Mouse (Mus musculus) cerebellum, adult 11-12 months (tissue): ENCODE measurements around the gene Camta1.

Experiments used
- DNase-seq: peaks from one replicate; pipeline ENCODE4 v3.0.0; 2022

Camta1 gene

DNA sequence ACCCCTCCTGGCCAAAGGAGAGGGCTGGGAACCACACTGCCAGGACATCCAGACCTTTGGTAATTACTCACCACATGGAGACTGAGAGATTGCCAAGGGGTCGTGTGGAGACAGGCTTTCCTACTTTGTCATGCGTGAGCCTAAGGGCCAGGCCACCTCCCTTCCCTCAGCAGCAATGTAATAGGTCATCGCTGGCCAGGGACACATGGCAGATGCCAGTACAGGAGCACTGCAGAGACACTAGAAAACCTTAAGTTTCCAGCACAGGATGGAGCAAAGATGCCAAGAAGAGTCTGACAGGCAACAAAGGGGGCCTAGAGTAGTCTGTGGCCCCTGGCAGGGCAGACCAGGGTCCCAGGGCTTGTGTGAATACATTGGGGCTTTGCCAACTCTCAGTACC is 283.7 kb downstream of the Camta1 start:
- DNase-seq: peak; percentile 78

GRCm38 (mm10) chr4:151576291-151577108 is 285.2 kb downstream of the Camta1 start:
- no peak for DNase-seq

- DNase-seq: peak; percentile 69
Measured at GRCm38 (mm10) chr4:151572716-151573115, 289.0 kb downstream of the Camta1 start.

DNA sequence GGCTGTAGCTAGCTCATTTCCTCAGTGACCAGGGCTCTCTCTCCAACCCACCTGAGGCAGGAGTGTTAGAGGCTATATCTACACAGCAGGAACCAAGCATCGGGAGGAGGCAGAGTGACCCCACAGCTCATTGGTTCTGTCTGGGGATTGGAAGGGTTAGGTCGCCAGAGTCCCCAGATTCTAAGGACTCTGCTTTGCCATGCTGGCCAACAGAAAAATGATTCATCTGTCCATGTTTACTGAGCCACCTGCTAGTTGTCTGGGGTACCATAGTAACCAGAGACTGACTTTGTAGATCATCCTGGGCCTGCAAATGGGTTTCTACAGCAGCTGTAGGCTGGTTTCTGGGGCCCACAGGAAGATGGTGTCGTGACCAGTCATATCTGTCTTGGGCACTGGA is 292.1 kb downstream of the Camta1 start:
- DNase-seq: peak; percentile 36

DNA sequence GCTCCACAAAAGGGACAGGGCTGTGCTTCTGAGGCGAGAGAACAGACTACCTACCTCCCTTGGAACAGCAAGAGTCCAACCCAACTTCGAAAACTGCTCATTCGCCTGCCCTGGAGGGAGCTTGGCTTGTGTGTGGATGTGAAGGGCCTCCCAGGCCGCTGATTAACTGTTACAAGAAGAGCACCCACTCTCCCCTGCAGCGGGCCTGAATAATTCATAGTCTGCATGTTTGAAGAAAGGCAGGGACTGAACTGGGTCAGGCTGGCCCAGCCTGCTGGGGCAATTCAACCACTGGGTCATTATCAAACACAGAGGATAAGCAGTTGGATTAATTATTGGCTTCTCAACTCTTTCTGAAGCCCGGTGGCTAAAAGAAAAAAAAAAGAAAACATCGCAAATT is 292.8 kb downstream of the Camta1 start:
- no peak for DNase-seq

- DNase-seq: no peak
Measured at GRCm38 (mm10) chr4:151567105-151567504, 294.6 kb downstream of the Camta1 start.

- no peak for DNase-seq
Measured at GRCm38 (mm10) chr4:151555505-151555904, 306.2 kb downstream of the Camta1 start.

GRCm38 (mm10) chr4:151549523-151549922 is 312.2 kb downstream of the Camta1 start:
- no peak for DNase-seq

GRCm38 (mm10) chr4:151545452-151545851 is 316.2 kb downstream of the Camta1 start:
- DNase-seq: no peak

GRCm38 (mm10) chr4:151544191-151544590 is 317.5 kb downstream of the Camta1 start:
- peak; percentile 45 for DNase-seq

- no peak for DNase-seq
Measured at GRCm38 (mm10) chr4:151540546-151540945, 321.1 kb downstream of the Camta1 start.

DNA sequence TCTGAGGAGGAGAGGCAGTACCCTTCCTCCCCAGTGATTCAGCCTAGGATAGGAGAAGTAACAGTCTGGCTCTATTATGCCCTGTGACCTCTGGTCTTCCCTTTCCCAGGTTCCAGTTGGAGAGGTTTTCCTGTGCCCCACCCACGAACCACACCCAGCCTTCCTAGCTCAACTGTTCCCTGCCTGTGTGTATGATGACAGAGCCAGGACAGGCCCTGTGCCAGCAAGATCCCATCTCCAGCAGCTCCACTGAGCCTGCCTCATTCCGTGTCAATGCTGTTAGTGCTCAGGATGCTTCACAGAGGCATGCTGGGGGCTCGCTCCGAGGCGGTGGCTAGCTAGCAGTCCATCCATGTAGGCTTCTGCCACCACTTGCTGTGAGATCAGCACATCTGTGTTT is 321.8 kb downstream of the Camta1 start:
- DNase-seq: peak; percentile 51

DNA sequence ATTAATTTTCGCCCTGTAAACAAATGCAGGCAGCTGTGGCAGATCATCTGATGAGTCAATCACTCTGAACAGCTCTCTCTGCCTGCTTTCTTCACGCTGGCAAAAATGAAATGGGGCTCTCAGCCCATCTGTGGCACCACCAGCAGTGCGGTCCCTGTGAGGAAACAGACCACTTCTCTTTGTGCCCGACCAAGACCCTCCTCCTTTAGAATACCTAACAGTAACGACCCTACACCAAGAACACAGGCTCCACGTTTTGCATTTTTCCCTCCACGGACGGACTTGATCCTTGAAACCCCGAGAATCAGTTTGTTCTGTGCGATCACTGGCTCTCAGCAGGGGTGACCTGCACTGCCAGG is 322.5 kb downstream of the Camta1 start:
- DNase-seq: no peak

DNA sequence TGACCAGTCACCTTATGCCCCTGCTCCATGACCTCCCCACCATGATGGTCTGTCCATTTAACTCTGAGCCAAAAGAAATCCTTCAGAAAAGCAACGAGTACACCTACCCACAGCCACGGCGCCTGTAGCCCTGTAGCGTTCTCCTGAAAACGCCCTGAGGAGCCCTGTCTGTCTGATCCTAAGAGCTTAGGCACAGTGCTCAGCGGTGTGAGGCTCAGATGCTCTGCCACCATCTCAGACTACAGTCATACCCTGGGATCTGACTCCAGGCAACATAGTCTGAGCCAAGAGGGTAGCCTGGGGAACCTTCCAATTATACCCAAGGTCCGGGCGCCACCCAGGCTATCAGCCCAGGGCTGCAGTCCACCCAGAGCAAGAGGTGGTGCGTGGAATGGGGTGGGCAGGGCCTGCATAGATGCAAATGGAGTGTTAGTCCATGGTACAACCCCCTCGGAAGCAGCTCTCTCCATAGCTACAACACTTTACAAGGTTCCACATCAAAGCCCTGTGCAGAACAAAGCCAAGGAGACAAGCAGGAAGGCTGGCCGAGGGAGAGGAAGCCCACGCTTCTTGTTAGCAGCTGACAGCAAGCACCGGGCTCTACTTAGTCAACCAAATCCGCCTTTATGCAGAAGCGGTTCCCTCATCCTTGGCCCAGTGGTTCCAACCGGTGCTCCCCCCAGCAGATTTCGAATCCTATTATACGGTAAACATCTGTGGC is 323.1 kb downstream of the Camta1 start:
- DNase-seq: no peak

- DNase-seq: no peak
Measured at GRCm38 (mm10) chr4:151535916-151536450, 325.7 kb downstream of the Camta1 start.

GRCm38 (mm10) chr4:151533451-151533850 is 328.2 kb downstream of the Camta1 start:
- no peak for DNase-seq

GRCm38 (mm10) chr4:151528436-151528835 is 333.2 kb downstream of the Camta1 start:
- DNase-seq: no peak

- DNase-seq: no peak
Measured at GRCm38 (mm10) chr4:151527763-151528162, 333.9 kb downstream of the Camta1 start.

GRCm38 (mm10) chr4:151520103-151520502 is 341.6 kb downstream of the Camta1 start:
- peak; percentile 88 for DNase-seq

- no peak for DNase-seq
Measured at GRCm38 (mm10) chr4:151519011-151519410, 342.7 kb downstream of the Camta1 start.

DNA sequence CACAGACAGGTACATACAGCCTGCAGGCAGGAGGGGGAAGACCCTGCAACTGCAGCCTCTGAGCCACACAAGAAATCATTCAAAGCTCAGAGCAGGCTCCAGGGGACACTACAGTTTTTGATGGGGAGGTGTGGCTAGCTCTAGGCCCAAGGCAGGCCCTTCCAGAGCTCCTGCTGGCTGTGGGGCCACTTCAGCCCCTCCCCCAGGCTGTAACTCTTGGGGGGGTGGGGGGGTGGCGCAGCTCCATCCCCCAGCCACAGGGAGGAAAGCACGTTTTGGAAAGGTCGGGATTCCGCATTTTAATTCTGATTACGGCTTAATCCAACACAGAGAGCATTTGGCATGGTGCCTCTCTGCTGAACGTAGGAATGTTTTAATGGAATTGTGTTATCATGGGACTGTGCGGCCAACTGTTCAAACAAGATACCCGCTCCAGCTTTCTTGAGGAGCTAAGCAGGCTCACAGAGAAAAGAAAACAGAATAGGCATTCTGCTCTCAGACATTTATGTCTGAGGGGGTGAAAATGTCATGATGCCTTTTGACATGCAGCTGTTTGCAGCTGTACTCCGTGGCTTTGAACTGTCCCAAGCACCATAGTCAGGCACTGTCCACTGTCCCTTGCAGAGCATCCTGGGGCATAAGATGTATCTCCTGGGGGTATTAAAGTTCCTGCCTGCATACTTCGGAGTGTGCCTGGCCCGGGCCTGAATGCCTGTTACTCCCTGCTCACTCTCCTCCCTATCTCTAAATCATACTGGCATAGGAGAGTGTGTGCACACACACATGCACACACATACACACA is 344.5 kb downstream of the Camta1 start:
- DNase-seq: no peak

GRCm38 (mm10) chr4:151515316-151515715 is 346.4 kb downstream of the Camta1 start:
- no peak for DNase-seq

DNA sequence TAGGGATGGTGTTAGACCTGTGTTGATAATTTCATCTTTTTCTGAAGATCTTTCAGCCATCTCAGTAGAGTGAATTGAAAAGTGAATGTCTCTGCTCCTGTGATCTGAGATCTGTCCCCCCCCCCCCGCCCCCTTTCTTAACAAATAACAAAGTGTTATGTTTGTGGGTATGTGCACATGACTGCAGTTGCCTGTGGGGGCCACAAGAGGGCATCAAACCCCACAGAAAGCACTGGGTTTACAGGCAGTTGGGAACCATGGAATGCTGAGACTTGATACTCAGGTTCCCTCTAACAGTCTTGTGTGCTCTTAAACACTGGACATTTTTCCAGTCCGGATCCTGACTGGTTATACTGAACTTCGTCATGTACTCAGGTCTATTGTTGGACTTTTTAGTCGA is 350.6 kb downstream of the Camta1 start:
- DNase-seq: no peak
